Mouse (Mus musculus) forebrain, embryonic 13.5 days (tissue): ENCODE data around the gene Csrnp1. TPM values are rescaled to one million over a fixed set of nuclear protein-coding genes. Genes with fewer than 3 reads are reported as not detected.
A peak's percentile ranks its signal among the peaks of the same experiment; 100 is the strongest.

ENCODE experiments used
- ATAC-seq: fragments of 200-750 bp; cut with Nextera tagmentation; 2 replicates; pipeline ENCODE4 v1.8.0; 2017
- H3K27ac ChIP-seq: fragments of 300-500 bp; sonication (generic); 2 replicates; pipeline ENCODE4 v1.5.1; 2015; ENCODE audit warnings: inconsistent platforms, mild to moderate bottlenecking, moderate library complexity
- H3K27me3 ChIP-seq: fragments of 300-500 bp; sonication (generic); 2 replicates; pipeline ENCODE4 v1.6.1; 2015; ENCODE audit warnings: mild to moderate bottlenecking, inconsistent platforms
- H3K36me3 ChIP-seq: fragments of 300-500 bp; sonication (generic); 2 replicates; pipeline ENCODE4 v1.6.1; 2015; ENCODE audit warnings: mild to moderate bottlenecking, inconsistent platforms; ENCODE audit not compliant: poor library complexity, severe bottlenecking
- H3K4me1 ChIP-seq: fragments of 300-500 bp; sonication (generic); 2 replicates; pipeline ENCODE4 v1.6.1; 2015; ENCODE audit warnings: inconsistent platforms
- H3K4me2 ChIP-seq: fragments of 300-500 bp; sonication (generic); 2 replicates; pipeline ENCODE4 v1.6.1; 2015; ENCODE audit warnings: inconsistent platforms, mild to moderate bottlenecking, moderate library complexity
- H3K4me3 ChIP-seq: fragments of 300-500 bp; sonication (generic); 2 replicates; pipeline ENCODE4 v1.5.1; 2015; ENCODE audit warnings: mild to moderate bottlenecking, inconsistent platforms
- H3K9ac ChIP-seq: fragments of 300-500 bp; sonication (generic); 2 replicates; pipeline ENCODE4 v1.6.1; 2015; ENCODE audit warnings: mild to moderate bottlenecking, inconsistent platforms
- H3K9me3 ChIP-seq: fragments of 300-500 bp; sonication (generic); replicated peaks from 2 replicates; pipeline ENCODE4 v1.6.1; 2016; ENCODE audit warnings: inconsistent platforms
- WGBS: fragments of 180-500 bp; shearing (Covaris S2); methylation state at CpG from one replicate; pipeline ENCODE4 v1.1.7; 2015; 5-methylcytosine and 5-hydroxymethylcytosine counted together
- polyA plus RNA-seq: library from polyadenylated mRNA; unstranded; fragments of >200 nt; fragmentation: Nextera tagmentation; extraction: Ambion mirVana; gene quantifications from 2 replicates; pipeline ENCODE4 v1.2.1, GENCODE M21; 2015

The Csrnp1 gene
- polyA plus RNA-seq, 1 experiment from 2014 or later, result 1.5 TPM

GRCm38 (mm10) chr9:119973869-119974520 lies 10.5 kb downstream of the Csrnp1 start:
- WGBS, result 94% methylated on average over 27 of the region's 27 CpGs
- peaks cover 47% of the 10 kb centered on the region for H3K4me1 ChIP-seq
- H3K4me3 ChIP-seq, result no peak overlapping the region
- H3K9ac ChIP-seq, result no peak overlapping the region
- no peaks in the 10 kb centered on the region for H3K27me3 ChIP-seq
- H3K9me3 ChIP-seq, result no peaks in the 10 kb centered on the region
- H3K36me3 ChIP-seq, result 0 out of 2 replicates have a peak, but pooled peaks cover 6% of the 10 kb centered on the region
- no peak overlapping the region for H3K4me2 ChIP-seq
- no peak overlapping the region for H3K27ac ChIP-seq
- ATAC-seq, result no peak

DNA sequence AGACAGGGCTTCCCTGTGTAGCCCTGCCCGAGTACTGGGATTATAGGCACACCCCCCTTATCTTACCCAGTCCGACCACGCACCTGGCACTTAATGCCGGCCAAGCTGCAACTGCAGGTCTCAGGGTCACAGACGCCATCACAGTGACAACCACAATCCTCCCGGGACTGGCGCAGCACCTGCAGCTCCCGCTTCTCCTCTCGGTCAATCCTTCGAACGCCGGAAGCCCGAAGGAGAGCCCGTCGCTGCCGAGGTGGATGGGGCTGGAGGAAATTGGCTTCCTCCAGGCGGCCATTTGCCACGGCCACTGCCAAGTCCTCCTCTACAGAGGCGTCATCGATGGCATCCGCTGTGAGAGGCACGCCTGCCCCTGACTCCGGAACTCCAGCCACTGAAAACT lies 11.2 kb downstream of the Csrnp1 start:
- no peak overlapping the region; the same call in 1 of the 2 replicates for H3K9ac ChIP-seq
- ATAC-seq, result no peak
- H3K4me1 ChIP-seq, result peaks cover 40% of the 10 kb centered on the region
- H3K36me3 ChIP-seq, result 0 out of 2 replicates have a peak, but pooled peaks cover 6% of the 10 kb centered on the region
- no peak overlapping the region for H3K27ac ChIP-seq
- WGBS, result 95% methylated on average over 23 of the region's 23 CpGs
- H3K4me3 ChIP-seq, result no peak overlapping the region
- H3K4me2 ChIP-seq, result no peak overlapping the region
- H3K9me3 ChIP-seq, result no peaks in the 10 kb centered on the region
- no peaks in the 10 kb centered on the region for H3K27me3 ChIP-seq

DNA sequence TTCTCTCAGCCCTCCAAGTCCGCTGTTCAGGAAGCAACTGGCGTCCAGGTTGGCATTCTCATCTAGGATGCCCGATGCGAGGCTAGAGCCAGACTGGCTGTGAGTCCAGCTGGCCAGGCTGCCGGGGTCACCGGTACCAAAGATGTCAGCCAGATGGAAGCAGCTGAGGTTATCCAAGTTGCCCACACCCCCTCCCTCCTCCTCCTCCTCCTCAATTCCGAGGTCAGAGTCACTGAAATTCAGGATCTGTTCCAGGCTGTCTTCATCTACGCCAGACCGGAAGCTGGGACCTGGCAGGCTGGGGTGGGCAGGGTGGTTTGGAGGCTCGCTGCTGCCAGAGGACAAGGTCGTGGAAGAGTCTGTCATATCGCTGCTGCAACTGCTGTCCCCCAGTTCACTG lies 11.9 kb downstream of the Csrnp1 start:
- Histone ChIP-seq H3K4me1 (peaks cover 33% of the 10 kb centered on the region), H3K36me3 (0 out of 2 replicates have a peak, but pooled peaks cover 6% of the 10 kb centered on the region), H3K9me3 (no peaks in the 10 kb centered on the region), H3K27ac (no peak overlapping the region), H3K9ac (no peak overlapping the region), H3K4me3 (no peak overlapping the region), H3K4me2 (no peak overlapping the region), H3K27me3 (no peaks in the 10 kb centered on the region)
- no peak for ATAC-seq
- WGBS, result 88% methylated on average over 12 of the region's 12 CpGs

- H3K9ac ChIP-seq, result no peak overlapping the region
- H3K27me3 ChIP-seq, result no peaks in the 10 kb centered on the region
- WGBS, result 95% methylated on average over 10 of the region's 10 CpGs
- H3K4me3 ChIP-seq, result no peak overlapping the region
- peaks cover 29% of the 10 kb centered on the region for H3K4me1 ChIP-seq
- H3K4me2 ChIP-seq, result no peak overlapping the region
- H3K9me3 ChIP-seq, result no peaks in the 10 kb centered on the region
- no peak for ATAC-seq
- H3K27ac ChIP-seq, result no peak overlapping the region
- H3K36me3 ChIP-seq, result 0 out of 2 replicates have a peak, but pooled peaks cover 6% of the 10 kb centered on the region
Measured at GRCm38 (mm10) chr9:119972166-119972565, 12.3 kb downstream of the Csrnp1 start.

- 74% methylated on average over 7 of the region's 7 CpGs for WGBS
- Histone ChIP-seq H3K4me3 (no peak overlapping the region), H3K36me3 (0 out of 2 replicates have a peak, but pooled peaks cover 6% of the 10 kb centered on the region), H3K9me3 (no peaks in the 10 kb centered on the region), H3K4me2 (no peak overlapping the region; the same call in 1 of the 2 replicates), H3K27ac (peak overlapping the region; percentile 86), H3K9ac (no peak overlapping the region), H3K4me1 (peaks cover 27% of the 10 kb centered on the region), H3K27me3 (no peaks in the 10 kb centered on the region)
- peak; percentile 85 for ATAC-seq
Measured at GRCm38 (mm10) chr9:119970763-119971656, 13.4 kb downstream of the Csrnp1 start.

DNA sequence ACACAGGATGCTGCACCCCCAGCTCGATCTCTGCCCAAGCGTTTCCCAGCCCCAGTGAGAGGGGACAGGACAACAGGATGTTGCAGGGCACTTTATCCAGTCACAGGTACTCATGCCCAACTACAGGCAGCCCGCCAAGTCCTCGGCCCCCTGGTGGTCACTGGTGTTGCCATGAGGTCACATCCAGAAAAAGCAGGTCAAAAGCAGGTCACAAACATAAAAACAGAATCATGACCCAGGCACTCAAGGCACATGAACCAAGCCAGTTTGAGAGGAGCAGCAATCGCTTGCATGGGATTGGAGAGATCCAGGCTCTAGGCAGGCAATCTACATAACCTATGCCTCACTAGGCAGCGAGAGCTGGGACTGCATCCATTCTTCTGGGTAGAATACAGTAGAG lies 14.2 kb downstream of the Csrnp1 start:
- H3K36me3 ChIP-seq, result 0 out of 2 replicates have a peak, but pooled peaks cover 6% of the 10 kb centered on the region
- peaks cover 27% of the 10 kb centered on the region for H3K4me1 ChIP-seq
- H3K9me3 ChIP-seq, result no peaks in the 10 kb centered on the region
- H3K27me3 ChIP-seq, result no peaks in the 10 kb centered on the region
- 42% methylated on average over 6 of the region's 6 CpGs for WGBS
- no peak overlapping the region for H3K4me3 ChIP-seq
- H3K4me2 ChIP-seq, result no peak overlapping the region
- peak overlapping the region; percentile 1; the same call in 1 of the 2 replicates for H3K9ac ChIP-seq
- ATAC-seq, result peak; percentile 28; the same call in 1 of the 2 replicates
- H3K27ac ChIP-seq, result peak overlapping the region; percentile 86

- Histone ChIP-seq H3K9ac (peak overlapping the region; percentile 1; the same call in 1 of the 2 replicates), H3K4me3 (no peak overlapping the region), H3K4me1 (peaks cover 27% of the 10 kb centered on the region), H3K4me2 (no peak overlapping the region), H3K27ac (peak overlapping the region; percentile 86), H3K27me3 (no peaks in the 10 kb centered on the region), H3K36me3 (0 out of 2 replicates have a peak, but pooled peaks cover 6% of the 10 kb centered on the region), H3K9me3 (no peaks in the 10 kb centered on the region)
- WGBS, result 81% methylated on average over 7 of the region's 7 CpGs
- no peak for ATAC-seq
Measured at GRCm38 (mm10) chr9:119969811-119970210, 14.6 kb downstream of the Csrnp1 start.

GRCm38 (mm10) chr9:119966221-119966910 lies 18.1 kb downstream of the Csrnp1 start:
- Histone ChIP-seq H3K4me2 (no peak overlapping the region), H3K4me3 (no peak overlapping the region), H3K9ac (no peak overlapping the region), H3K4me1 (peaks cover 17% of the 10 kb centered on the region), H3K27ac (no peak overlapping the region), H3K9me3 (no peaks in the 10 kb centered on the region), H3K36me3 (no peaks in the 10 kb centered on the region), H3K27me3 (0 out of 2 replicates have a peak, but pooled peaks cover 4% of the 10 kb centered on the region)
- WGBS, result 88% methylated on average over 26 of the region's 26 CpGs
- ATAC-seq, result no peak

DNA sequence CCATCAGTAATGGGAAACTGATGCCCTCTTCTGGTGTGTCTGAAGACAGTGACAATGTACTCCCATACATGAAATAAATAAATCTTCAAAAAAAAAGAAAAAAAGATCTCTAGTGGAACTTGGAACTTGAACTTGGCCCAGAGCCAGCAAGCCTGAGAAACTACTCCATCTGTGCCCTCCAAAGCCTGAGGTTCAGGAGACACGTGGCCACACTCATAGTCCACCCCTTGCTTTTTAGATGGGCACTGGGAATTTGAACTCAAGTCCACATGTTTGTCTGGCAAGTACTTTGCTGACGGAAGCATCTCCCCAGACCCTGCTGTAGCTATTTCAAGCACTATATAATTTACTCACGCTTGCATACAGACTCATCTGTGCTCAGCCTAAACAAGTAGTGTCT lies 19.3 kb downstream of the Csrnp1 start:
- H3K9ac ChIP-seq, result no peak overlapping the region
- H3K36me3 ChIP-seq, result no peaks in the 10 kb centered on the region
- H3K4me2 ChIP-seq, result no peak overlapping the region
- no peak for ATAC-seq
- H3K27ac ChIP-seq, result no peak overlapping the region
- H3K4me1 ChIP-seq, result peaks cover 5% of the 10 kb centered on the region; the same call in 1 of the 2 replicates
- 69% methylated on average over 3 of the region's 3 CpGs for WGBS
- H3K27me3 ChIP-seq, result 0 out of 2 replicates have a peak, but pooled peaks cover 4% of the 10 kb centered on the region
- no peak overlapping the region for H3K4me3 ChIP-seq
- H3K9me3 ChIP-seq, result no peaks in the 10 kb centered on the region

- Histone ChIP-seq H3K4me3 (no peak overlapping the region), H3K27me3 (0 out of 2 replicates have a peak, but pooled peaks cover 4% of the 10 kb centered on the region)
- 83% methylated on average over 3 of the region's 3 CpGs for WGBS
Measured at GRCm38 (mm10) chr9:119964206-119964605, 20.3 kb downstream of the Csrnp1 start.

GRCm38 (mm10) chr9:119962987-119963667 lies 21.3 kb downstream of the Csrnp1 start:
- 9% methylated on average over 21 of the region's 21 CpGs for WGBS
- Histone ChIP-seq H3K9ac (peak overlapping the region; percentile 34; the same call in 1 of the 2 replicates), H3K4me3 (no peak overlapping the region), H3K27ac (no peak overlapping the region), H3K36me3 (no peaks in the 10 kb centered on the region), H3K9me3 (no peaks in the 10 kb centered on the region), H3K4me2 (peak overlapping the region; percentile 36), H3K27me3 (0 out of 2 replicates have a peak, but pooled peaks cover 4% of the 10 kb centered on the region), H3K4me1 (no peaks in the 10 kb centered on the region)
- ATAC-seq, result peak; percentile 45; the same call in 1 of the 2 replicates

More at GRCm38 (mm10) chr9:119964206-119964605, 20.3 kb downstream of the Csrnp1 start:
- Histone ChIP-seq H3K9me3 (no peaks in the 10 kb centered on the region), H3K9ac (no peak overlapping the region), H3K36me3 (no peaks in the 10 kb centered on the region), H3K4me1 (no peaks in the 10 kb centered on the region), H3K4me2 (no peak overlapping the region), H3K27ac (no peak overlapping the region)
- no peak for ATAC-seq
